Mouse (Mus musculus): Measurements from ENCODE around the gene Cep126. TPM values are rescaled to one million over a fixed set of nuclear protein-coding genes. Genes with fewer than 3 reads are reported as not detected.

Gene Cep126
- 3.2 and 4.5 TPM in 2 replicates for polyA plus RNA-seq (2014; fragmentation: Nextera tagmentation; extraction: Ambion mirVana)

DNA sequence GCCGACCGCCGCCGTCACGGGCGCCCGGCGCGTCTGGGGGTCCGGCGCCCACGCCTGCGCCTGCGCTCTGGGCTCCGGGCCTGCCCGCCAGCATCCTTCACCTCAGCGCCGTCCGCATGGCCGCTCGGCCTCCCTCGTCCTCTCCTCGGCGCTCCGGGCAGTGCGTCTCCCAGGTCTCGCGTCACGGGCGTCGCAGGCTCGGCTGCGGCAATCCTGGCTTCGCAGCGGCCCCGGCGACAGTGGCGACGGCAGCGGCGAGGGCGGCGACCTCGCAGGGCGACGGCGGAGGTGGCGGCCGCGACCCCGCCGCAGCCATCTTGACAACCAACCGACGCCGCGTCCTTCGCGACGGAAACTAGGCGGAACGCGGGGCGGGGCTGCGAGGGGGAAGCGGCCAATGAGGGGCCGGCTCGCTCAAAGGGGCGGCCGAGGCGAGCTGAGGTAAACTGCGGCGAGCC lies at the start of gene Cep126:
Gene Cep126, minus strand, starts transcription at position 178 of the 458 bp plus-strand sequence.
- no peak within 1 kb of the TSS for H3K27ac ChIP-seq (replicated peaks; ENCODE audit: low read depth, low read length)

DNA sequence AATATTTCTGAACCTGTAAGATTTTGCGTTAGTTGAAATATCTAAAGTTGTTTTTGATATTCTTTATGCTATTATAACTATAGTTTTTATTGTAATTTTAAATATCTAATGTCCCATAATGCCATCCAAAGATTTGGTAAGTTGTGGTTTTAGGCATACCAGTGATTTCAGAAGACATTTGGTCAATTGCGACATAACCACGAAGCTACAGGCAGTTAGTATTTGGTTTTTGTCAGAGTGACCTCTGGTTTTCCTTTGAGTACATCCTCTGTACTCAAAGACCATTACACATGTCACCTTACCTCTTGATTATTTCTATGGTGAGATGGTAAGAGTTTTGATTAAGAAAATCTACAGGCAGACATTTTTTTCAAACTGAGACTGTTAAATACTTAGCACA lies 45.5 kb upstream of the Cep126 start:
- H3K4me3 ChIP-seq (ENCODE audit: low read depth, low read length), result no peak overlapping the region
- 80% methylated on average over 3 of the region's 3 CpGs for WGBS
- H3K4me2 ChIP-seq (ENCODE audit: low read depth, low read length), result no peak overlapping the region
- no peaks in the 10 kb centered on the region for H3K9me3 ChIP-seq (ENCODE audit: control insufficient read depth, low read length)
- H3K9ac ChIP-seq (ENCODE audit: low read depth, low read length), result no peak overlapping the region
- H3K27me3 ChIP-seq (replicated peaks; ENCODE audit: control insufficient read depth, insufficient read depth, low read length), result no peaks in the 10 kb centered on the region
- no peaks in the 10 kb centered on the region for H3K36me3 ChIP-seq (ENCODE audit: control insufficient read depth, insufficient read depth, low read length)
- DNase-seq (ENCODE audit: low spot score), result no peak
- ATAC-seq (ENCODE audit: low read depth), result no peak
- no peak overlapping the region for H3K27ac ChIP-seq (replicated peaks; ENCODE audit: low read depth, low read length)
- no peaks in the 10 kb centered on the region for H3K4me1 ChIP-seq (ENCODE audit: control insufficient read depth, insufficient read depth, low read length)

More for the DNA sequence above, at the start of gene Cep126:
- peaks cover 4% of the 10 kb centered on the region; the same call in 1 of the 2 replicates for H3K4me1 ChIP-seq (ENCODE audit: control insufficient read depth, insufficient read depth, low read length)
- H3K9me3 ChIP-seq (ENCODE audit: control insufficient read depth, low read length), result no peaks in the 10 kb centered on the region
- peak; percentile 97 for ATAC-seq (ENCODE audit: low read depth)
- H3K27me3 ChIP-seq (replicated peaks; ENCODE audit: control insufficient read depth, insufficient read depth, low read length), result 0 out of 2 replicates have a peak, but pooled peaks cover 2% of the 10 kb centered on the region
- H3K36me3 ChIP-seq (ENCODE audit: control insufficient read depth, insufficient read depth, low read length), result no peaks in the 10 kb centered on the region
- WGBS, result under 1% methylated on average over 24 of the region's 72 CpGs
- H3K9ac ChIP-seq (ENCODE audit: low read depth, low read length), result peak within 1 kb of the TSS; percentile 69
- peak within 1 kb of the TSS; percentile 77 for H3K4me2 ChIP-seq (ENCODE audit: low read depth, low read length)
- H3K4me3 ChIP-seq (ENCODE audit: low read depth, low read length), result peak within 1 kb of the TSS; percentile 87
- DNase-seq (ENCODE audit: low spot score), result peak; percentile 91

DNA sequence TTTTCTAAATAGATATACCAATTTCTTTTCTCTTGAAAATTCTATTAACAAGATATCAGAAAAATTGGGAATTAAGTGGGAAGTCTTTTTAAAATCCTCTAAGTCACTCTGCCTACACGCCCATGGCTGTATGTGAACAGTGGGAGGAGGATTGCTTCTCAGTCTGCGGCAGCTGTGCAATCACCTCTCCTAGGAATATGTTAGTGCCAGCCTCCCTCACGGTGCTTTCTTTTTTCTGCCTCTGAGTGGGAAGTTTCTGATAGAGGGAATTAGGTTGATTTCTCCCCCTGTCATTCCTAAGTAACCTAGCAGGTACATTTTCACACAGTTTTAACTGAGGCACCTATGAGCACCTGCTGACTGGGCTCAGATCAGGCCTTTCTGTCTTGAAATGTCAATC lies 43.0 kb upstream of the Cep126 start:
- Histone ChIP-seq H3K9me3 (ENCODE audit: control insufficient read depth, low read length) (no peaks in the 10 kb centered on the region), H3K4me2 (ENCODE audit: low read depth, low read length) (no peak overlapping the region), H3K9ac (ENCODE audit: low read depth, low read length) (no peak overlapping the region), H3K4me3 (ENCODE audit: low read depth, low read length) (no peak overlapping the region), H3K27ac (replicated peaks; ENCODE audit: low read depth, low read length) (no peak overlapping the region), H3K4me1 (ENCODE audit: control insufficient read depth, insufficient read depth, low read length) (no peaks in the 10 kb centered on the region), H3K36me3 (ENCODE audit: control insufficient read depth, insufficient read depth, low read length) (no peaks in the 10 kb centered on the region), H3K27me3 (replicated peaks; ENCODE audit: control insufficient read depth, insufficient read depth, low read length) (no peaks in the 10 kb centered on the region)
- WGBS, result 68% methylated on average over 3 of the region's 3 CpGs
- ATAC-seq (ENCODE audit: low read depth) (no peak), DNase-seq (ENCODE audit: low spot score) (no peak)

DNA sequence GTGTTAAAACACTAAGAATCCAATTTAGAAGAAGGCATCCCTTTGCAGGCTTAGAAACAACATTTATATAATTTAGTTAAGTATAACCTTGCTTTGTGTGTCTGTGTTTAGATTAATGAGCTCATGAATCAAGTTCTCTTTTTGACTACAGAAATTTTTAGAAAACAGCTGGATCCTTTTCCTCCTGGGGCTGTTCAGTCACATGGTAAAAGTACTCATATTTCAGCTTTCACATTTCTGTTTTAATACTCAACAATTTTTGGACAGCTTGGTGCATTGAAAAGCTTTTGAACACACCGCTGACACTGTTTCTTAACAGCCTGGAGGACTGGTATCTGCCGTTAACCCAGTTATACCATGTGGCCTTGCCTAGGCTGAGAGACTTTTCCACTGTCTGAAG lies 22.9 kb upstream of the Cep126 start:
- Histone ChIP-seq H3K4me2 (ENCODE audit: low read depth, low read length) (no peak overlapping the region), H3K4me1 (ENCODE audit: control insufficient read depth, insufficient read depth, low read length) (no peaks in the 10 kb centered on the region), H3K27ac (replicated peaks; ENCODE audit: low read depth, low read length) (no peak overlapping the region), H3K36me3 (ENCODE audit: control insufficient read depth, insufficient read depth, low read length) (no peaks in the 10 kb centered on the region), H3K27me3 (replicated peaks; ENCODE audit: control insufficient read depth, insufficient read depth, low read length) (no peaks in the 10 kb centered on the region), H3K9me3 (ENCODE audit: control insufficient read depth, low read length) (no peaks in the 10 kb centered on the region), H3K9ac (ENCODE audit: low read depth, low read length) (no peak overlapping the region), H3K4me3 (ENCODE audit: low read depth, low read length) (no peak overlapping the region)
- DNase-seq (ENCODE audit: low spot score) (peak; percentile 23), ATAC-seq (ENCODE audit: low read depth) (no peak)
- 40% methylated on average over 2 of the region's 2 CpGs for WGBS

DNA sequence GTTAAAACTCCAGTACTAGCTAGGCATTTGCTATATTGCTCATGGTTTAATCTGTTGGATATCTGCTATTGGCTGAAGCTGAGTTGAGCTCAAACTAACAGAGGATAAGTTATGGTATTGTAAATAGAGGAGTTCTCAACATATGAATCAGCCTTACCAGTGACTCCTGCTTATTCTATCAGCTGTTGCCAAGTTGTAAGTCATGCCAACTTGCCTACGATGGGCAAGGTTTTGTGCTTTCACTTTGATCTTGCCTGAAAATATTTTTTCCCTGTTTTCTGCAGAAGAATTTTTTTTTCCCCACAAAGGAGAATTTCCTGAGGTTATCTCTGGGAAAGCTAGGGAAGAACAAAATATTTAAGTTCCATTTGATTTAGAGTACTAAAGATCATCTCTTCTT lies 5.4 kb upstream of the Cep126 start:
- no peak overlapping the region for H3K4me2 ChIP-seq (ENCODE audit: low read depth, low read length)
- DNase-seq (ENCODE audit: low spot score), result no peak
- no peak overlapping the region for H3K9ac ChIP-seq (ENCODE audit: low read depth, low read length)
- H3K9me3 ChIP-seq (ENCODE audit: control insufficient read depth, low read length), result 0 out of 2 replicates have a peak, but pooled peaks cover under 1% of the 10 kb centered on the region
- H3K27me3 ChIP-seq (replicated peaks; ENCODE audit: control insufficient read depth, insufficient read depth, low read length), result 0 out of 2 replicates have a peak, but pooled peaks cover 2% of the 10 kb centered on the region
- WGBS, result 83% methylated on average over 1 of the region's 1 CpGs
- no peaks in the 10 kb centered on the region for H3K36me3 ChIP-seq (ENCODE audit: control insufficient read depth, insufficient read depth, low read length)
- peaks cover 3% of the 10 kb centered on the region; the same call in 1 of the 2 replicates for H3K4me1 ChIP-seq (ENCODE audit: control insufficient read depth, insufficient read depth, low read length)
- no peak overlapping the region for H3K27ac ChIP-seq (replicated peaks; ENCODE audit: low read depth, low read length)
- H3K4me3 ChIP-seq (ENCODE audit: low read depth, low read length), result no peak overlapping the region
- ATAC-seq (ENCODE audit: low read depth), result no peak

GRCm38 (mm10) chr9:8133586-8134115 lies 443 bp downstream of the Cep126 start:
- Histone ChIP-seq H3K9me3 (ENCODE audit: control insufficient read depth, low read length) (no peaks in the 10 kb centered on the region), H3K27ac (replicated peaks; ENCODE audit: low read depth, low read length) (no peak overlapping the region), H3K4me2 (ENCODE audit: low read depth, low read length) (peak overlapping the region; percentile 77), H3K4me3 (ENCODE audit: low read depth, low read length) (peak overlapping the region; percentile 87), H3K4me1 (ENCODE audit: control insufficient read depth, insufficient read depth, low read length) (peaks cover 4% of the 10 kb centered on the region; the same call in 1 of the 2 replicates), H3K36me3 (ENCODE audit: control insufficient read depth, insufficient read depth, low read length) (no peaks in the 10 kb centered on the region), H3K9ac (ENCODE audit: low read depth, low read length) (peak overlapping the region; percentile 69), H3K27me3 (replicated peaks; ENCODE audit: control insufficient read depth, insufficient read depth, low read length) (0 out of 2 replicates have a peak, but pooled peaks cover 2% of the 10 kb centered on the region)
- WGBS, result 2% methylated on average over 19 of the region's 22 CpGs
- DNase-seq (ENCODE audit: low spot score) (peak; percentile 35), ATAC-seq (ENCODE audit: low read depth) (no peak; the same call in 1 of the 2 replicates)

GRCm38 (mm10) chr9:8123495-8123894 lies 10.6 kb downstream of the Cep126 start:
- DNase-seq (ENCODE audit: low spot score), result peak; percentile 4
- Histone ChIP-seq H3K9me3 (ENCODE audit: control insufficient read depth, low read length) (no peaks in the 10 kb centered on the region), H3K4me3 (ENCODE audit: low read depth, low read length) (no peak overlapping the region), H3K9ac (ENCODE audit: low read depth, low read length) (no peak overlapping the region), H3K27ac (replicated peaks; ENCODE audit: low read depth, low read length) (no peak overlapping the region), H3K36me3 (ENCODE audit: control insufficient read depth, insufficient read depth, low read length) (no peaks in the 10 kb centered on the region), H3K27me3 (replicated peaks; ENCODE audit: control insufficient read depth, insufficient read depth, low read length) (no peaks in the 10 kb centered on the region), H3K4me1 (ENCODE audit: control insufficient read depth, insufficient read depth, low read length) (no peaks in the 10 kb centered on the region), H3K4me2 (ENCODE audit: low read depth, low read length) (no peak overlapping the region)
- peak; percentile 30; the same call in 1 of the 2 replicates for ATAC-seq (ENCODE audit: low read depth)
- 81% methylated on average over 8 of the region's 8 CpGs for whole genome bisulfite sequencing

GRCm38 (mm10) chr9:8114516-8114915 lies 19.6 kb downstream of the Cep126 start:
- DNase-seq (ENCODE audit: low spot score) (no peak), ATAC-seq (ENCODE audit: low read depth) (no peak)
- H3K4me2 ChIP-seq (ENCODE audit: low read depth, low read length), result no peak overlapping the region
- no peaks in the 10 kb centered on the region for H3K36me3 ChIP-seq (ENCODE audit: control insufficient read depth, insufficient read depth, low read length)
- H3K27ac ChIP-seq (replicated peaks; ENCODE audit: low read depth, low read length), result no peak overlapping the region
- H3K9me3 ChIP-seq (ENCODE audit: control insufficient read depth, low read length), result no peaks in the 10 kb centered on the region
- no peak overlapping the region for H3K4me3 ChIP-seq (ENCODE audit: low read depth, low read length)
- no peak overlapping the region for H3K9ac ChIP-seq (ENCODE audit: low read depth, low read length)
- H3K27me3 ChIP-seq (replicated peaks; ENCODE audit: control insufficient read depth, insufficient read depth, low read length), result no peaks in the 10 kb centered on the region
- no peaks in the 10 kb centered on the region for H3K4me1 ChIP-seq (ENCODE audit: control insufficient read depth, insufficient read depth, low read length)
- 93% methylated on average over 5 of the region's 5 CpGs for WGBS

DNA sequence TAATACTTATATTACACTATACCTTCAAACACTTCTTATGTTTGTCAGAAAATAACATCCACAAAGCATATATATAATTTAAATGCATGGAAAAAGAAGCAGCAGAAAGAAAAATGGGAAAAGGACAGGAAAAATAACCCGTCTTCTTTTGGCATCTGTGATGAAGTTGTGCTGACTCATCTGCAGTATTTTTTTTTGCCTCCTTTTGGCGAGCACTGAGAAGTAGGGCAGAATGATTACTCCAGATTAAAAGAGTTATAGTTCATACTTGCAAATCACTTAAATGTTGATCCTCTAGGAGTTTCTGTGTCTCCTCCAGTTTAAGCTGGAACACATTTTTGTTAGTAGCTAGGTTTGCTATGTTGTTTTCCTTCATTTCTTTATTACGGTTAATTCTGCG lies 31.0 kb downstream of the Cep126 start:
- Histone ChIP-seq H3K4me2 (ENCODE audit: low read depth, low read length) (no peak overlapping the region), H3K9me3 (ENCODE audit: control insufficient read depth, low read length) (no peaks in the 10 kb centered on the region), H3K36me3 (ENCODE audit: control insufficient read depth, insufficient read depth, low read length) (no peaks in the 10 kb centered on the region), H3K9ac (ENCODE audit: low read depth, low read length) (no peak overlapping the region), H3K4me1 (ENCODE audit: control insufficient read depth, insufficient read depth, low read length) (no peaks in the 10 kb centered on the region), H3K4me3 (ENCODE audit: low read depth, low read length) (no peak overlapping the region), H3K27me3 (replicated peaks; ENCODE audit: control insufficient read depth, insufficient read depth, low read length) (no peaks in the 10 kb centered on the region), H3K27ac (replicated peaks; ENCODE audit: low read depth, low read length) (no peak overlapping the region)
- 83% methylated on average over 4 of the region's 4 CpGs for WGBS
- DNase-seq (ENCODE audit: low spot score), result no peak
- ATAC-seq (ENCODE audit: low read depth), result no peak

Measured in embryonic facial prominence, embryonic 14.5 days (tissue).